Mouse (Mus musculus): ENCODE measurements around the gene Arhgef11.

DNA sequence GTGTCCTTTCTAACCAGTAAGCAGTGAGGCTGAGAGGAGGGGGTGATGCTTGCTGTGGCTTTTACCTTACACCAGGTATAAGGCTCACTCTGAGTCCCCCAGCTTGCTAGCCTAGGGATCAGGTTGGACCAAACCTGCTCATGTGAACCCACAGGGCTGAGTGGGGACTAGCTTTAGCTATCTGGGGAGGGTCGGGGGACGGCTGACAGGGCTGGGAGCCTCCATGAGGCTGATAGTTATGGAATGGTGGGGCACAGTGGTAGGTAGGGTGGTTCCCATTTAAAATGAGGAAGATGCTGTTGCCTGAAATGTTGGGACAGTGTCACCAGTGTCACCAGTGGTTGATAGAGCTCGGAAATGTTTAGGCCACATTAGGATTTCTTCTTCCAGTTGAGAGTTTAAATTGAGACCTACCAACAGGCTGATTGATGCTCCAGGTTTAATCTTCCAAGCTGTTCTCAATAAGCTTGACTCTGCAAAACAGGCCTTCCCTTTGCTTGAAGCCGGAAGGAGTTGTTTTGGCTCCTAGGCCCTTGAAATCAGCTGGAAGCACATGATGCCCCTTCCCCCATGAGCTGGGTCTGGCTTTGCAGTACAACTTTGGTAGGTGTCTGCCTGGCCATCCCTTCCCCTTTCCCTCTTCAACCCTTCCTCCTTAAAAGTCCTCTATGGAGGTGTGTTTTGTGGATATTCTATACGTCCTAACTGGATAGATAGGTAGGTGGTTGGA lies 1.8 kb downstream of the Arhgef11 start:
- TF ChIP-seq CTCF (IDR thresholded peaks at IDR 0.05; ENCODE audit: extremely low read depth, insufficient read length, insufficient replicate concordance, low read depth, low read length) (no peak), POLR2A (IDR thresholded peaks at IDR 0.05; ENCODE audit: low read depth, low read length) (no peak)
